Mouse (Mus musculus): ENCODE measurements around the gene Opcml. TPM values are rescaled to one million over a fixed set of nuclear protein-coding genes. Genes with fewer than 3 reads are reported as not detected.

The Opcml gene
- polyA plus RNA-seq, 1 experiment from 2014 or later: 4.1 TPM

- H3K27me3 ChIP-seq (replicated peaks): no peaks in the 10 kb centered on the region
- no peak for ATAC-seq (ENCODE audit: insufficient read depth, low FRiP score, low read depth)
- WGBS: 83% methylated on average over 2 of the region's 2 CpGs
- H3K4me2 ChIP-seq: no peak overlapping the region
- H3K9me3 ChIP-seq: no peaks in the 10 kb centered on the region
- no peak overlapping the region for H3K27ac ChIP-seq
- H3K4me3 ChIP-seq (replicated peaks): no peak overlapping the region
- no peaks in the 10 kb centered on the region; the same call in 1 of the 2 replicates for H3K4me1 ChIP-seq
- H3K36me3 ChIP-seq: no peaks in the 10 kb centered on the region
- H3K9ac ChIP-seq: no peak overlapping the region
Measured at GRCm38 (mm10) chr9:28278555-28278954, 488.0 kb downstream of the Opcml start.

DNA sequence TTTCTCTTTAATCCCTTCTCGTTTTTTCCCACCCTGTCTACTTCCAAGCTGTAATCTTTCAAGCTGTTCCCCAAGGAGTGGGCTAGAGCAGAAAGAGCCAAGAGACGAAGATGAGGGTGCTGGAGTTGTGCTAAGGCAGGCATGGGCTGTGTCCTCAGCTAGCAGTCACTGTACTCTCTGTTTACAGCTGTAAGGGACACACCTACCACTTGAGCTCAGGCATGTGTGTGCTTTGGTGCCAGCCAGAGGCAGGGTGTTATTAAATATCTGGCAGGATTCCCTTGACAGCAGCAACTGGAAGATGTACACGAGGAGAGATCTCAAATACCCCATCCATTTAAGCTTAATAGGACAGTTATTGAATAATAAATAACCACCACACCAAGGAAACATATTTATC is 490.4 kb downstream of the Opcml start:
- Histone ChIP-seq H3K4me3 (replicated peaks) (no peak overlapping the region), H3K9me3 (no peaks in the 10 kb centered on the region), H3K9ac (no peak overlapping the region), H3K36me3 (no peaks in the 10 kb centered on the region), H3K4me1 (no peaks in the 10 kb centered on the region; the same call in 1 of the 2 replicates), H3K4me2 (no peak overlapping the region), H3K27ac (no peak overlapping the region), H3K27me3 (replicated peaks) (no peaks in the 10 kb centered on the region)
- ATAC-seq (ENCODE audit: insufficient read depth, low FRiP score, low read depth): no peak
- 26% methylated on average over 3 of the region's 3 CpGs for WGBS

GRCm38 (mm10) chr9:28281571-28281970 is 491.0 kb downstream of the Opcml start:
- WGBS: 52% methylated on average over 3 of the region's 3 CpGs
- ATAC-seq (ENCODE audit: insufficient read depth, low FRiP score, low read depth): no peak
- H3K9me3 ChIP-seq: no peaks in the 10 kb centered on the region
- no peaks in the 10 kb centered on the region for H3K27me3 ChIP-seq (replicated peaks)
- no peak overlapping the region for H3K4me3 ChIP-seq (replicated peaks)
- no peaks in the 10 kb centered on the region; the same call in 1 of the 2 replicates for H3K4me1 ChIP-seq
- H3K36me3 ChIP-seq: no peaks in the 10 kb centered on the region
- no peak overlapping the region for H3K27ac ChIP-seq
- no peak overlapping the region for H3K4me2 ChIP-seq
- H3K9ac ChIP-seq: no peak overlapping the region

DNA sequence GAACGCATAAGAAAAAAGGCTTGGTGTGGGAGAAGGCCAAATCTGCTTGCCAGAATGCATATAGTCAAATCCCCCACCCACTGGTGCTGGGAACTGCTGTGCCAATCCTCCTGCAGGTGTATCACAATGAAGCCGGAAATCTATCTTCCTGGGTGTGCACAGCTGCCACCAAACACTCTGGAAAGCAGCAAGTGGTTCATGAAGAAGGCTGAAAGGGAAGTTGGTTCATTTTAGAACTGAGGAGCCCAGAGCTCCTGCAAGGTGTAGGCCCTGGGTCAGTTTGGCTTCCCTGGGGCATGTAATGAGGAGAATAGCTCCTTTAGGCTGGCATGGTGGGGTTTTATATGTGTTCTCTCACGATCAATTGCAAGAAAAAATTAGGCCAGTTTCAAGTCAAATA is 494.4 kb downstream of the Opcml start:
- no peaks in the 10 kb centered on the region for H3K27me3 ChIP-seq (replicated peaks)
- H3K27ac ChIP-seq: no peak overlapping the region
- no peaks in the 10 kb centered on the region; the same call in 1 of the 2 replicates for H3K4me1 ChIP-seq
- no peak overlapping the region for H3K4me3 ChIP-seq (replicated peaks)
- H3K4me2 ChIP-seq: no peak overlapping the region
- WGBS: 91% methylated on average over 3 of the region's 3 CpGs
- no peaks in the 10 kb centered on the region for H3K36me3 ChIP-seq
- no peak for ATAC-seq (ENCODE audit: insufficient read depth, low FRiP score, low read depth)
- H3K9ac ChIP-seq: no peak overlapping the region
- H3K9me3 ChIP-seq: no peaks in the 10 kb centered on the region

DNA sequence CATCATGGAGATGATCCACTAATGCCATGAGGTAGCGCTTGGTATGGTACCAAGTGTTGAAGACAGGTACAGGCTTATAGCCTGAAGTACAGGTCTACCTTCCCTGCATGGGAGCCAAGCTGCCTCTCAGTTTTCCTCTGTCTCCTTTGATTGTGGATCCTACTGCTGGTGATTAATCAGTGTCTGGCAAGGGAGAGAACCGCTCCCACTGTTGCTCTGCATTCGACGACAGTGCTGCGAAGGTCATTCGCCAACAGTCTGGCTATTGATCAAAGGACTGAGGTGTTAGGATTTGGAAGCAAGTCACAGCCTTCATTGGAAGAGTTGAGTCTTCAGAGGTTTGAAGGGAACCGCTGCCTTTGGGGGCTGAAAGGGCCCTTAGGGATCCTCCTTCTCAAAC is 495.8 kb downstream of the Opcml start:
- Histone ChIP-seq H3K4me1 (no peaks in the 10 kb centered on the region; the same call in 1 of the 2 replicates), H3K4me3 (replicated peaks) (no peak overlapping the region), H3K4me2 (no peak overlapping the region), H3K9ac (no peak overlapping the region), H3K9me3 (no peaks in the 10 kb centered on the region), H3K27me3 (replicated peaks) (no peaks in the 10 kb centered on the region), H3K36me3 (no peaks in the 10 kb centered on the region), H3K27ac (no peak overlapping the region)
- no peak for ATAC-seq (ENCODE audit: insufficient read depth, low FRiP score, low read depth)
- 57% methylated on average over 7 of the region's 7 CpGs for WGBS

- H3K4me2 ChIP-seq: no peak overlapping the region
- H3K4me1 ChIP-seq: no peaks in the 10 kb centered on the region
- no peaks in the 10 kb centered on the region for H3K9me3 ChIP-seq
- H3K4me3 ChIP-seq (replicated peaks): no peak overlapping the region
- H3K27me3 ChIP-seq (replicated peaks): no peaks in the 10 kb centered on the region
- H3K36me3 ChIP-seq: no peaks in the 10 kb centered on the region
- 67% methylated on average over 2 of the region's 2 CpGs for WGBS
- H3K9ac ChIP-seq: no peak overlapping the region
- no peak for ATAC-seq (ENCODE audit: insufficient read depth, low FRiP score, low read depth)
- no peak overlapping the region for H3K27ac ChIP-seq
Measured at GRCm38 (mm10) chr9:28287485-28287884, 496.9 kb downstream of the Opcml start.

DNA sequence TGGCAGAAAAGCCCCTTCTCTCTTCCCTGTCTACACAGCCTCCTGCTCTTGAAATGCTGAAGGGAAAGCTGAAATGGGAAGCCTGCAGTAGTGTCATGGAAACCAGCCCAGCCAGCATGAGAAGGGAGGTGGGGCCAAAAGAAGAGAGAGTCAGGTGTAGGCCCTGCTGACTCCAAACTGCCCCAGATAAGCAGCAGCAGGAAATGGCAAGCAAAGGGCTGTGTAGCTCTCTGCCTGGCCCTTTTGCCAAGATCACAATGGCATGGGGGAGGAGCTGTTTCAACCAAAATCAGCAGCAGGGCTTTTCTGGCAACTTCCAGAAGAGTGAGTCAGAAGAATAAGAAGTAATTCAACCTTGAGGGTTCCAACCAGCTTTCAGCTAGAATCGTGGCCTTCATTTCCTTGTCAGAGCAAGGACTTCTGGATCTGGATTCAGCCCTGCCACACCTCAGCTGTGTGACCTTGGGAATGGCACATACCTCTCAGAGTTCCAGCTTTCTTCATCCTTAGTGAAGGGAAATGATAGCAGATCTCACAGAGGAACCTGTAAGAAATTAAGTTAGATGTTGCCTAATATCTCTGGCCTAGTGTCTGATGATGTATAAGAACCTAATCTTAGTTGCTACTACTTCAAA is 499.2 kb downstream of the Opcml start:
- H3K4me1 ChIP-seq: no peaks in the 10 kb centered on the region
- ATAC-seq (ENCODE audit: insufficient read depth, low FRiP score, low read depth): peak; percentile 73
- no peak overlapping the region for H3K9ac ChIP-seq
- no peaks in the 10 kb centered on the region for H3K27me3 ChIP-seq (replicated peaks)
- 50% methylated on average over 1 of the region's 1 CpGs for WGBS
- no peaks in the 10 kb centered on the region for H3K36me3 ChIP-seq
- no peak overlapping the region for H3K4me2 ChIP-seq
- no peaks in the 10 kb centered on the region for H3K9me3 ChIP-seq
- no peak overlapping the region for H3K27ac ChIP-seq
- H3K4me3 ChIP-seq (replicated peaks): no peak overlapping the region

GRCm38 (mm10) chr9:28303659-28304058 is 513.1 kb downstream of the Opcml start:
- Histone ChIP-seq H3K4me3 (replicated peaks) (no peak overlapping the region), H3K27ac (no peak overlapping the region), H3K27me3 (replicated peaks) (no peaks in the 10 kb centered on the region), H3K9me3 (no peaks in the 10 kb centered on the region), H3K4me2 (no peak overlapping the region), H3K36me3 (no peaks in the 10 kb centered on the region), H3K9ac (no peak overlapping the region), H3K4me1 (no peaks in the 10 kb centered on the region)
- ATAC-seq (ENCODE audit: insufficient read depth, low FRiP score, low read depth): no peak
- 81% methylated on average over 8 of the region's 8 CpGs for WGBS

- no peak overlapping the region for H3K4me3 ChIP-seq (replicated peaks)
- H3K4me1 ChIP-seq: no peaks in the 10 kb centered on the region
- no peaks in the 10 kb centered on the region for H3K9me3 ChIP-seq
- no peak for ATAC-seq (ENCODE audit: insufficient read depth, low FRiP score, low read depth)
- H3K9ac ChIP-seq: no peak overlapping the region
- H3K4me2 ChIP-seq: no peak overlapping the region
- no peak overlapping the region for H3K27ac ChIP-seq
- WGBS: 60% methylated on average over 11 of the region's 11 CpGs
- no peaks in the 10 kb centered on the region for H3K27me3 ChIP-seq (replicated peaks)
- no peaks in the 10 kb centered on the region for H3K36me3 ChIP-seq
Measured at GRCm38 (mm10) chr9:28306364-28307121, 516.0 kb downstream of the Opcml start.

DNA sequence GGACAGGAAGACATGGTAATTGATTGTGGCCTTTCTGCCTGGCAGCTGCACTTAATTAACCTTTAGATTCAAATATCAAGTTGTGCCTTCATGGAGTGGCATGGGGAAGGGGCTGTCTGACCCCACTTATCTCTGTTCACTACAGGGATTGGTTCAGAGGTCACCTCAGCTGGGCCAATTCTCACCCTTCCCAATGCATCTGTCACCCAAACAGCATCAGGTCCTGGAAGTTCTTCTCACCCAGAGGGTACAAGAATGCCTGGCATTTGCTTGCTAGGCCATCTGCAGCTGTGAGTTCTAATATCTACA is 516.5 kb downstream of the Opcml start:
- Histone ChIP-seq H3K27ac (no peak overlapping the region), H3K27me3 (replicated peaks) (no peaks in the 10 kb centered on the region), H3K4me3 (replicated peaks) (no peak overlapping the region), H3K4me2 (no peak overlapping the region), H3K4me1 (no peaks in the 10 kb centered on the region), H3K9me3 (no peaks in the 10 kb centered on the region), H3K36me3 (no peaks in the 10 kb centered on the region), H3K9ac (no peak overlapping the region)
- no peak for ATAC-seq (ENCODE audit: insufficient read depth, low FRiP score, low read depth)

GRCm38 (mm10) chr9:28307481-28308050 is 517.0 kb downstream of the Opcml start:
- Histone ChIP-seq H3K9me3 (no peaks in the 10 kb centered on the region), H3K4me2 (no peak overlapping the region), H3K4me3 (replicated peaks) (no peak overlapping the region), H3K27me3 (replicated peaks) (no peaks in the 10 kb centered on the region), H3K27ac (no peak overlapping the region), H3K36me3 (no peaks in the 10 kb centered on the region), H3K9ac (no peak overlapping the region), H3K4me1 (no peaks in the 10 kb centered on the region)
- no peak for ATAC-seq (ENCODE audit: insufficient read depth, low FRiP score, low read depth)
- 81% methylated on average over 6 of the region's 6 CpGs for WGBS

DNA sequence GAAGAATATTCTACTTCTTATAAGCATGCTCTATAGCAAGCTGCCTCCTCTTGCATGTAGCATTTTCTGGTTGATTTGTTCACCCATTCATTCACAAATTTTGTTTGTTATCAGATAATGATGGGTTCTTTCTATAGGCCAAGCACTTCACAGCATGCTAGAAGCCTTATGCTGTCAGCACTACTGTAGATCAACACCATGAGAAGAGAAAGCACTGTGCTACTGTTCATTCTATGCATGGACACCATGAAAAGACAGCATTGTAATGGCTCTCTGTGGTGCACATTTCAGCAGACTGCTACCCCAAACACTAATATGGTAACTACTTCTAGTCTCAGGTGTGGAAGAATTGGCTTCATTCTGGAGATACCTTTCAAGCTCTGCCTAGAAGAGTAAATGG is 527.3 kb downstream of the Opcml start:
- no peak overlapping the region for H3K4me3 ChIP-seq (replicated peaks)

More for the DNA sequence above, 527.3 kb downstream of the Opcml start:
- Histone ChIP-seq H3K36me3 (no peaks in the 10 kb centered on the region), H3K9ac (no peak overlapping the region), H3K4me1 (no peaks in the 10 kb centered on the region), H3K27ac (no peak overlapping the region), H3K9me3 (no peaks in the 10 kb centered on the region), H3K4me2 (no peak overlapping the region), H3K27me3 (replicated peaks) (no peaks in the 10 kb centered on the region)
- no peak for ATAC-seq (ENCODE audit: insufficient read depth, low FRiP score, low read depth)

Data from stomach, embryonic 15.5 days (tissue).